Mouse (Mus musculus) naive thymus-derived CD4-positive, alpha-beta T cell, adult 2 months (primary cell): ENCODE measurements at regions not wholly inside any gene's neighbourhood (a gene's known extent, or its start where the extent isn't known, plus 50 kb on each side); places are given as distances from the start of the nearest gene placed in this dataset.

ENCODE experiments used
- DNase-seq: peaks from one replicate; pipeline ENCODE4 v3.0.0-alpha.2; 2011; ENCODE audit warnings: low read depth

DNA sequence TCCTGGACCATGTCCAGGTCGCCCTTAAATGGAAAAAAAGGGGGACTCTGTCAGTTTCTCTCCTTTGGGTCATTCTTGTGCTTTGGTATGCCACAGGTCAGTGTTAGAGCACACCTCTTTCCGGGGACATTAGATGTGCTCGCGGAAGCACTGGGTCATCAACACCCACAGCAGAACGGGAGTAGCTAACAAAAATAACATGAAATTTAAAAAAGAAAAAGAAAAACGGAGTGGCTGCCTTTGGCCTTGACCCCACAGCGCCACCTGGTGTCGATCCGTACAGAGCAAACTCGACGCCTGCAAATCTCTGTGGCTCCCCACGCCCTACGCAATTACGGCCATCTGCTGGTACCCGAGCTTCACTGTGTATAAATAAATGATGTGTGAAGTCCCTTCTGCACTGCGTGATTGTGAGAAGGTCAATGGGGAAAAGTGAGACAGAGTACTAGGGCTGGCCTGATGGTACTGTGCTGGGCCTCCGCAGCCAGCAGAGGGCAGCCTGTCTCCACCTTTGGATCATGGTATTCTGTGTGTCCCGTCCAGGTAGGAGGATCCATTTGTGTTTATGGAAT lies 99.0 kb upstream of the Slc7a12 start:
- peak; percentile 10 for DNase-seq

DNA sequence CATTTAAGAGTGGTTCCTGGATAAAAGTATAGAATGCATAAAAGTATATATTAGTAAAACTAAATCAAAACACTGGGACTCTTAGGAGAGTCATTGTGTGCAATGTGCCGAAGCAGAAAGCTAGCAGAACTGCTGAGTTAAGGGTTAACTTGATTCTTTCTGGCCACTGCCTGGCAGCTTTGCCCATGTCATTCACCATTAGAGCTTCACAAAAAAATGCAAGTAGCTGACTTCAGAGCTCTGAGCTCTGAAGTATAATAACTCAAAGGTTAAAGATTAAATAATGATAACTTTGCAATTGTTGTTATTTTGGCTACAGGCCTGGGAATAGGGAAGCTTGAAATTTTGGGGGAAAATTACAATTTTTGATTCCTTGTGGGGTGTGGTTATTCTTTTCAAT lies 89.8 kb upstream of the Slc7a12 start:
- DNase-seq: no peak

DNA sequence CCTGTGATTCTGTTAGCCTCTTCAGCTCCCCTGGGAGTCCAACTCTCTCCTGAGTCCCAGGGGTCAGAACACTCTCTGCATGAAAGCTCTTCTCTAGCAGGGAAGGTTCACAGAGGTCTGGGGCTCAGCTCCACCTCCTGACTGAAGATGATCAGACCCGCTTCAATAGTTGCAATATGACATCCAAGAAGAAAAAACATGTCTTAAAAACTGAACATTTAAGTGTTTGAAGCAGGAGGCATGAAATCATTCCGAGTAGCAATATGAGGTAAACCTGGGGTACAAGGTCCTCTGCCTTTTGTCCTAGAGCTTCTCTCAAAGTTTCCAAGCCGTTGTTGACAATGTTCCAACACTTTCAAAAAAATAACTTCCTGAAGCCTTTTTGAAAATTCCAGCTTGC lies 81.8 kb upstream of the Slc7a12 start:
- DNase-seq: no peak

DNA sequence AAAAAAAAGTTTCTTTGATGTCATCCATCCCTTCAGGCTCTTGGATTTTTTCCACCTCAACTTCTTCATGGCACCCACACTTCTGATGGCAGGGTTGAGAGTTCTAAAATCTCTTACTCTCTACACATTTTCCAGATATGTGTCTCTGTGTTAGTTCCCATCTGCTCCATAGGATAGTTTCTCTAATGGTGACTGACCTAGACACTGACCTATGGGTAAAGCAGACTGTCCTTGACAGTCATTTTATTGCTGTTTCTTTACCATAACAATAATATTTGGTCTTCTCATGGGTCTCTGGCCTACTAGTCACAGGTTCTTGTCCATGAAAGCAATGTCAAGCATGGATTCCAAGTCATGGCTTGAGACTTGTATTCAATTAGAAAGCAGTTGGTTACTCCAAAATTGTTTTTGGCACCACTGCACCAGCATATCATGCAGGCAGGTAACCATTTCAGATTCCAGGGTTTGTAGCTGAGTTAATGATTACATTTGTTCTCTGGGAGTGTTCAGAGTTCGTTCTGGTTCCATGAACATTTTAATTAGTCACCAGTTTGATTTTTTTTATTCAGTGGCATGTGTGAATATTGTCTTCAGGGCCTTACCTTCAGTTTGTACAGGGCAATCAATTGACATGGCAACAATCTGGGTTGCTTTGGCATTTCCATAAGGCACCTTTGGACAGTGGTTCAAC lies 71.9 kb upstream of the Slc7a12 start:
- no peak for DNase-seq
